Mouse (Mus musculus) retina, embryonic 14.5 days (tissue): ENCODE results near the gene Ankrd50.
A peak's percentile ranks its signal among the peaks of the same experiment; 100 is the strongest.

Source experiments
- DNase-seq: peaks from one replicate; pipeline ENCODE4 v3.0.0-alpha.2; 2015; ENCODE audit warnings: low spot score

Gene Ankrd50

DNA sequence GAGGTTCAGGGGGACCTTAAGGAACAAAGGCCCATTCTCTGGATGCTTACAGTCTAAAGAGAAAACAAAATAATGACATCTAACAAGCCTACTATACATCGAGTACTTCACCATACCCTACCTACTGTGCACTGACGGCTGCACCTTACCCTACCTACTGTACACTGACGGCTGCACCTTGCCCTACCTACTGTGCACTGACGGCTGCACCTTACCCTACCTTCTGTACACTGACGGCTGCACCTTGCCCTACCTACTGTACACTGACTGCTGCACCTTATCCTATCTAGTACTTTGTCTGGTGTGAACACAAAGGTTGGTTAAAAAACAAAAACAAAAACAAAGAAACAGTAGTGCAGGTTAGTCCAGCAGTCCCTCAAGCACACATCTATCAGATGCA, 18.5 kb downstream of the Ankrd50 start:
- no peak for DNase-seq

DNA sequence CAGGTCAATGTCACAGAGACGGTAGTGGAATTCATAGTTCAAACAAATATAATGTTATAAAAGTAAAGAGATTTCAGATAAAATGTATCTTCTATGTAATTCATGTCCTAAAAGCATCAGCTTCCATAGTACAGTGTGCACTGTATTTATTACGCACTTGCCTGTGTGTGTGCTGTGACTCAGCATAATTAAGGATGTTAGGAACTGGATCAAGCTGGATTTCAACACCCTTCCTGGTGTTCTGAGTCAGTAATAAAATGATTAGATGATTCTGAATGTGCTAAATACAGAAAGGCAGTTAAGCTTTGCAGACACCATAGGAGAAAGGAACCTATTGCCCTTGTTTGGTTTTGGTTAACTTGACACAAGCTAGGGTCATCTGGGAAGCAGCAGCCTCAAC, 21.5 kb downstream of the Ankrd50 start:
- no peak for DNase-seq

- DNase-seq: no peak
Observed at GRCm38 (mm10) chr3:38461742-38462141, 22.9 kb downstream of the Ankrd50 start.

GRCm38 (mm10) chr3:38460250-38460624, 24.4 kb downstream of the Ankrd50 start:
- DNase-seq: no peak

- no peak for DNase-seq
Observed at GRCm38 (mm10) chr3:38459507-38460249, 25.0 kb downstream of the Ankrd50 start.

GRCm38 (mm10) chr3:38457041-38457440, 27.6 kb downstream of the Ankrd50 start:
- DNase-seq: no peak

DNA sequence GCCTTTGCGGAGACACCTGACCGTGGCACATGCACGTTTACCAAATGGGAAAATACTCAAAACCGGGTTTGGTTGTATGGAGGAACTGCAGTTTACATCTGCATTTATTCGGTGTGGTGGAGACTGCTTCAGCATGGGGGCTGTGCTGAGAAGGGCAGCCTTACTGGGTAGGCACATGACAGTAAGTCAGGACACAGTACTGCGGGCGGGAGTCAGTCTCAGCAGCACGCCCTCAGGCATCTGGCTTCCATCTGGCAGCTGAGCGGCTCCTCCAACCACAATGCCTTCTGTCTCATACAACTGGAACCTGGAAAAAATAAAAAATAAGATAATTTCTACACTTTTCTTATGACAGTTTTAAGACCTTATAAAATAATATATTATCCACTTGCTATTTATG, 32.4 kb downstream of the Ankrd50 start:
- DNase-seq: no peak

- DNase-seq: no peak
Observed at GRCm38 (mm10) chr3:38446586-38446985, 38.1 kb downstream of the Ankrd50 start.

GRCm38 (mm10) chr3:38443875-38444274, 40.8 kb downstream of the Ankrd50 start:
- no peak for DNase-seq

DNA sequence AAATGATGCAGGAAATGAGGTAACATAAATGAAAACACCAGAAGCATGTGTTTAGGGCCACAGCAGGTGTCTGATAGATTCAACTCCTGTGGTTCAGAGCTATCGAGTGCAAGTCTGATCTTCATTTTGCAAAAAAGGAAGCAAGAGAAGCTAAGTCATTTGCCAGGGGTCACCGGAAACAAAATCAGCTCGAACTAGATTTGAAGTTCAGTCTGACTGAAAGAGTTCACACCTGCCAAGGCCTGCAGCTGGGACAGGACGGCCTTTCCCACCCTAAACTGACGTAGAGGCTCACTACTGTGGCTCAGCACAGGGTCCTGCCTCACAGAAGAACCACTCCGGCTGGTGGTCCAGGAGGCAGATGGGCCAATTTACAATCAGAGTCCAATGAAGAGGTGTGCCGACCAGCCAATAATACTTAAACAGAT, 44.1 kb downstream of the Ankrd50 start:
- DNase-seq: no peak

DNA sequence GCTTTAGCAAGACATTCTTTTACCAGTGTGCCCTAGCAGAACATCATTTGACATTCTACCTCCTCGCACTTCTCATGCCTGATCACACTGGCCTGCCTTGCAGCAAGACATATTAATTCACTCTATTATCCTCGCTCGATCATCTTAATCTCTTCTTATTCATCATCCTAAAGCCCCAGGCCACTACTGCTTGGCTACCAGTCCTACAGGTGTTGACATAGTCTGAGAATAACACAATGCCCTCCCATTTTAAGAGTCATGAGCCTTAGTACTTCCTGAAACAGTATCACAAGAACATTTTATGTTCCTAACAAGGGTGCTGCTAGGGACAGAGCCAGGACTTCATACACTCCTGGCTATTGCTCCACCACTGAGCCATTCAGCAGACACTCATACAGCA, 48.0 kb downstream of the Ankrd50 start:
- no peak for DNase-seq

GRCm38 (mm10) chr3:38435828-38436227, 48.8 kb downstream of the Ankrd50 start:
- no peak for DNase-seq

- no peak for DNase-seq
Observed at GRCm38 (mm10) chr3:38434486-38434885, 50.2 kb downstream of the Ankrd50 start.

- DNase-seq: peak; percentile 38
Observed at GRCm38 (mm10) chr3:38433495-38434464, 50.9 kb downstream of the Ankrd50 start.

GRCm38 (mm10) chr3:38431461-38431860, 53.2 kb downstream of the Ankrd50 start:
- no peak for DNase-seq

GRCm38 (mm10) chr3:38431042-38431441, 53.6 kb downstream of the Ankrd50 start:
- no peak for DNase-seq

- no peak for DNase-seq
Observed at GRCm38 (mm10) chr3:38427200-38427599, 57.4 kb downstream of the Ankrd50 start.

DNA sequence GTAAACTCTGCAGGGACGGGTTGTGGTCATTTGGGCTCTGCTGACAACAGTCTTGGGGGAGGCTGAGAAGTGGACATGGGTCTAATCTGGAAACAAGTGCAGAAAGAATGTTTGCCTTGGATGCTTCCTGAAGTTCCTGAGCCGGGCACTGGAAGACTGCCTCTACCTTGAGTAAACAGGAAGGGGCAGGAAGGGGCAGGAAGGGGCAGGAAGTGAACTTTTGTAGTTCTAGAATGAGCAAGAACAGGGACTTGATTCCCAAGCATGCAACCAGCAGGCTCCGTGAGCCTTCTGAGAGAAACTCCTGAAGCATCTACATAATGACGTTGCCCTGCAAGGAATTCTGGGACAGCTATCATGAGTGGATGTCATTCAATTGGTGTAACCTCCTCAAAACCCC, 60.7 kb downstream of the Ankrd50 start:
- DNase-seq: no peak

GRCm38 (mm10) chr3:38419896-38420295, 64.7 kb downstream of the Ankrd50 start:
- DNase-seq: no peak

DNA sequence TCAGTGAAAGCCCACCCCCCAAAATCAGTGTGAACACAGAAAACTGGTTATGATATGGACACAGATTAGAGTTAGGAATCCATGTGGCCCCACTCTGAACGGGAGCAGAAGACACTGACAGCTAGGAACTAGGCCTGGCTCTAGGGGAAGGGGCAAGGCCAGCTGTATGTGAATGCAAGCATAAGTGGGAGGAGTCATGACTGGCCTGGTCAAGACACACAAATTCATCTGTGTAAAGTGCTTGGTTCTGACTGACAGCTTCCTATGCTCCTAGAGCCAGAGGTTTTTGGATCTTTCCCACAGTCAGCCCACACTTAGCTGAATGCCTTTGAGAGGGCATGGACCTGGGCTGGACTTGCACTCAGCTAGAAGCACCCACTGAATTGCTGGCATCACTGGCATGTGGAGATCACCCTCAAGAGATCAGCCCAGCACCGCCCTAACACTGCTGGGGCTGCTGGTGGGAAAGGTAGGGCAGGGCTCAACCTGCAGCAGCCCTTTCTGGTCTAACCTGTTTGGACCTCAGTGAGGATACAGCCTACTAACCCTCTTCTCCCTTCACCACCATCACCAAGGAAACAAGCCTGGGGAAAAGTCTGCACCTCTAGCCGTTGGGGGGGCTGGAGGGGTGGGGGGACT, 69.2 kb downstream of the Ankrd50 start:
- no peak for DNase-seq
